Mouse (Mus musculus): ENCODE results near the gene Acr.
A peak's percentile ranks its signal among the peaks of the same experiment; 100 is the strongest.

Gene Acr

DNA sequence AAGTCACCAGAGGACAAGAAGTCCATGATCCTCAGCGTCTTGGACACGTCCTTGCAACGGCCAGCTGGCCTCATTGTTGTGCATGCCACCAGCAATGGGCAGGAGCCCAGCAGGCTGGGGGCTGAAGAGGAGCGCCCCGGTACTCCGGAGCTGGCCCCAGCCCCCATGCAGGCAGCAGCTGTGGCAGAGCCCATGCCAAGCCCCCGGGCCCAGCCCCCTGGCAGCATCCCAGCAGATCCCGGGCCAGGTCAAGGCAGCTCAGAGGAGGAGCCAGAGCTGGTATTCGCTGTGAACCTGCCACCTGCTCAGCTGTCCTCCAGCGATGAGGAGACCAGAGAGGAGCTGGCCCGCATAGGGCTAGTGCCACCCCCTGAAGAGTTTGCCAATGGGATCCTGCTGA is 19.3 kb upstream of the Acr start:
- DNase-seq: peak; percentile 87 to 93

DNA sequence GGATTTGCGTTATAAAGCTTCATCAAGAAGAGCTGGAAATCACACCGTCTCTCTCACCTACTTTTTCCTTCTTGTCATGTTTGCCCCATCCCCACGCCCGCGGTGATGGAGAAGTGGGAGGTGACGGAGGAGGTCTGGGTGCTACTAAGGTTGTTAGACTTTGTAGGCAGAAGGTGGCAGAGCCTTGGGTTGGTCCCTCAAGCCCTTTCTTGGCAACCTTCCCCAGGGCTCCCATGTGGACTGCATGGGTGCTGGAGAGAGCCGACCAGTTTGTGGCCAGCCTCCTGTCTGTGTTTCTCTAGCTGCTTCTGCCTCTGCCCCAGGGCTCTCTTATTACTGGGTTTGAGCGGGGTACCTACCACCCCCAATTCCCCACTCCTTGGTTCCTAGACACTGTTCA is 17.6 kb upstream of the Acr start:
- DNase-seq: peak in 1 of 2 experiments; percentile 49

GRCm38 (mm10) chr15:89551733-89552132 is 16.4 kb upstream of the Acr start:
- DNase-seq: peak; percentile 57 to 67

DNA sequence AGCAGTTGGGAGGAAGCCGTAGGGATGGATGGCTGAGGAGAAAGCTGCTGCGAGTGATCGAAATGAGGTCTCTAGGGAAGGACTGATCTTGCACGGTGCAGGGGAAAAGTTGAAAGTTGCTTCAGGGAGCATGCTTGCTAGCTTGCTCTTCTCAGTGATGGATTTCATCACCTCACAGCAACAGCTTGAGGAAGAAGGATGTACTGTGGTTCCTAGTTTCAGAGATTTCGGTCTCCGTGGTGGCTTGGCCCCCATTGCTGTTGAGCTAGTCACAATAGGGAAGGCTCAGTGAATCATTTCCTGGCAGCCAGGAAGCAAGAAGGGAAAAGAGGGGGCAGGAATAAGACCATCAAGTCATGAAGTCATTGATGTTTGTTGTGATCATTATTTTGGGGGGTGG is 12.5 kb upstream of the Acr start:
- peak in 1 of 2 experiments; percentile 18 for DNase-seq

GRCm38 (mm10) chr15:89556401-89557178 is 11.5 kb upstream of the Acr start:
- DNase-seq: peak; percentile 48 to 60

DNA sequence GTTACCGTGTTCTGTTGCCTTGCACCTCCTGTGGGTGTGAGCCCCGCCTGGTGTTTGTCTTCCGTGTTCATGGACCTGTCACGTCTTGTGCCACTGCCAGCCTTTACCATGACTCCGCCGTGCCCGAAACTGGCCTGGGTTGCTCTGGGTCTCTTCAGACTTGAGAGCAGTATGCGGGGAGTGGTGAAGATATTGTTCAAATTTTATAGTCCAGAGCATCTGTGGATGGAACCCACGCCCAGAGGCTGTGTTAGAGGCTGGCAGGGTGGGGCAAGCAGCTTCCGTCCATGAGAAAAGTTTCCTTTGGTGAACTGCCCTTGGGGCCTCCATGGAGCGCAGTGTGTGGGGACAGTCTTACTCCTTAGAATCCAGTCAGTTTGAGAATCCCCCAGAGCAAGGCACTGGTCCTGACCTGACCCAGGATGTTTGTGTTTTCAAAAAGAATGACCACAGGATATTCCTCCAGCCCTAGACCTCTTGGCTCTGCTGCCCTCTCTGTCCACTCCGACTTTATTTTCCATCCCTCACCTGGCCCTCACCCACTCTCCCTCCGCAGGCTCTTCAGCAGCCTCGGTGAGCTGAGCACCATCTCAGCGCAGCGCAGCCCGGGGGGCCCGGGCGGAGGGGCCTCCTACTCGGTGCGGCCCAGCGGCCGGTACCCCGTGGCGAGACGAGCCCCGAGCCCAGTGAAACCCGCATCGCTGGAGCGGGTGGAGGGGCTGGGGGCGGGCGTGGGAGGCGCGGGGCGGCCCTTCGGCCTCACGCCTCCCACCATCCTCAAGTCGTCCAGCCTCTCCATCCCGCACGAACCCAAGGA is 10.7 kb upstream of the Acr start:
- DNase-seq: peak; percentile 39 to 44

GRCm38 (mm10) chr15:89557996-89558390 is 10.1 kb upstream of the Acr start:
- DNase-seq: peak in 1 of 2 experiments; percentile 40

- DNase-seq: peak in 1 of 2 experiments; percentile 47
These were observed 8.9 kb upstream of the Acr start for GRCm38 (mm10) chr15:89559202-89559731.

DNA sequence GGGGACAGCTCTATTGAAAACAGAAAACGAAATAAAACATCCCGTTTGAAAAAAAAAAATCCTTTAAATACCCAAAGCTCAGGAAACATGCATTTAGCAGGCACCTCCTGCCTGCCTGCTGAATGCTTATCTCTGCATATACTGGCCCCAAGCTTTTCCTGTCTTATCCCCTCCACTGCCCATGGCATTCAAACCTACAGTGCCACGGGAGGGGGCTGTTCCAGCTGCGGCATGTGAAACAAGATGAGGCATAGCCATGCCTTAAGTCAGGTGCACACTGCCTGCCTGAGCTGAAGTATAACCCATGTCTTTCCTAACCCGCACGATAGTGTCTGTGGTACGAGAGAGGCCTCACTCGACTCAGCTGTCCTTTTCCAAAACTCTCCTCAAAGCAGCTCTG is 4.0 kb downstream of the Acr start:
- DNase-seq: no peak

GRCm38 (mm10) chr15:89582494-89582893 is 14.4 kb downstream of the Acr start:
- no peak for DNase-seq

GRCm38 (mm10) chr15:89585101-89585500 is 17.0 kb downstream of the Acr start:
- DNase-seq: no peak

- DNase-seq: no peak
These were observed 17.5 kb downstream of the Acr start for GRCm38 (mm10) chr15:89585631-89586030.

DNA sequence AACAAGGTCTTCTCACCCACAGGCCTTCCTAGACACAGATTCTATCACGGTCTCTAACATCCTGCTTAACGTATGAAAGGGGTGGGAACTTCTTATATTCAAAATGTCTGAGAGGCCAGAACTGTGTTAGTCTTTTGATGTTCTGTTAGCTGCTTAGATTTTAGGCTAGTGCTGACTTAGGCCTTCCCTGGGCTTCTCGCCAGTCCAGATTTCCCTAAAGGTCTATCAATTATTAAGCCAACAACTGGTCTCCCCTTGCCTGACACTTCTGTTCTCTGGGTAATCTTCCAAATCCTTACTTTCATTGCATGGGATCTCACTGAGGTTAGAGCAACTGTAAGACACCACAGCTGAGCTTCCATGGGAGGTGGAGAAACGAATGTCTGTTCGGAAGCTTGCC is 21.0 kb downstream of the Acr start:
- no peak for DNase-seq

DNA sequence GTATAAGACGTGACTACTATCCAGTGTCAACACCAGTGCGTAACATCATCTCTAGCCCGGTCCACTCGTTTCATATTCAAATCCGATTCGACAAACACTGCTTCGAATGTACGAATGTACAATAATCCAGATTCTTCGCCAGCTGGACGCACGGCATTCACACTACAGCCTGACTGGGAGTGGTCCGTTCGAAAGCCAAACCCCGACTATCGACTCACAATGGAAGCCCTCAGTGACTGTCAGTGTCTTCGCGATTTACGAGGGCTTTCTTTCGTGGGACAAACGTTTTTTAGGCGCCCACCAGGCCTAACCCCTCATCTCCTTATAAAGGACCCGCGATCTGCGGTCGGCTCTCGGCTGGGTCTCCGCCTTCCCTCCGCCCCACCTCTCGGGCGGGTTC is 23.2 kb downstream of the Acr start:
- DNase-seq: no peak

DNA sequence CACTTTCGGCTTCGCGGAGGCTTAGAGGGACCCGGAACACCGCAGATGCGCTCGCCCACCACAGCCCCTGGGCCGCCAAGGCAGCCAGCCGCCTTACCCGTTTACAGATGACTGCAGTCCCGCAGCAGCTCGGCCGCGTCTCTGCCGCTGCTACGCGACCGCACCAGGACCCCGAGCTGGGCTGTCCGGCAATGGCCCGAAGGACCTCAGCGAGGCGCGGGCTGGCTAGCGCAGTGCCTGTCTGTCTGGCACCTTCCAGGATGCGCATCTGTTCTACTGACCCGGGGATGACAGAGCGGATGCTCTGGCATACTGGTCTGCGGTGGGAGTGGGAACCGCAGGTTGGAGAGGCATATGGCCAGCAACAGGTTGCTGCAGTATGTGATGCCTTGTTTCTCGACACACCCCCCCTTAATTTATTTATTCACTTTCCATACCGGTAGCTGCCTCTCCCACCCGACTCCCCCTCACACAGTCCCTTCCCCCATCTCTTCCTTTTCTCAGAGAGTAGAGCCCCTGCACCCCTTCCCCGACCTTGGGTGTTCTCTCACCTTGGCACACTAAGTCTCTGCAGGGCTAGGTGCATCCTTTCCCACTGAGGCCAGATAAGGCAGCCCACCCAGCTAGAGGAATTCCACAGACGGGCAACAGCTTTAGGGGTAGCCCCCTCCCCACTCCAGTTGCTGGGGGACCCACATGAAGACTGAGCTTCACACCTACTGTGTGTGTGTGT is 23.8 kb downstream of the Acr start, which contains the start of gene Rabl2:
Rabl2 (minus strand) TSS at position 201 of the 733 bp plus-strand sequence.
- peak; percentile 84 to 87 for DNase-seq

DNA sequence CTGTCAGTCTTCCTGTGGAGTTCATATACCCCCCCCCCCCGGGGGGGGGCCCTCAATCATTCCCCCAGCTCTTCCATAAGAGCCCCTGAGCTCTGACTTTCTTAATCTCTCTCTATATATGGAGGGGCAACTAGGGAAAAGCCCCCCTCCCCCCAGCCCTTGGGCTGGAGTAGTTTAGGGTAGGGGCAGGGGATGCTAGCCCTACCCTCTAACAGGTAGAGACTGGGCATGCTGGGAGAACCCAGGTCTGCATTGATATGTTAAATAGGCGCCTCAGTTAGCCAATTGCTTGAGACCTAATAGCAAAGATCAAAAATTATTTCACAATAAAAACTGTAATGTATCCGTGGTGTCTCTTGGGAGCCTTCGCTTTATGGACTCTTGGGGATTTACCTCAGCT is 24.4 kb downstream of the Acr start:
- DNase-seq: no peak

GRCm38 (mm10) chr15:89605822-89606570 is 37.9 kb downstream of the Acr start:
- no peak for DNase-seq

- no peak for DNase-seq
These were observed 39.4 kb downstream of the Acr start for GRCm38 (mm10) chr15:89607480-89607879.

GRCm38 (mm10) chr15:89607888-89608287 is 39.8 kb downstream of the Acr start:
- DNase-seq: no peak

GRCm38 (mm10) chr15:89622312-89622958 is 54.3 kb downstream of the Acr start:
- DNase-seq: peak; percentile 13 to 51

- no peak for DNase-seq
These were observed 55.0 kb downstream of the Acr start for GRCm38 (mm10) chr15:89622959-89623625.

Data from cerebellum, adult 18-20 months (tissue).